Mouse (Mus musculus) heart, postnatal 14 days (tissue): ENCODE measurements around the gene Hist1h4h. TPM values are rescaled to one million over a fixed set of nuclear protein-coding genes. Genes with fewer than 3 reads are reported as not detected.
A peak's percentile ranks its signal among the peaks of the same experiment; 100 is the strongest.
"Not testable (repeated sequence)": the region's sequence is repeated elsewhere in the genome, so short reads cannot be mapped to it uniquely, and the experiment has no call there.

ENCODE experiments used
- DNase-seq, 2 experiments: peaks; one replicate each; pipeline ENCODE4 v3.0.0; 2021 to 2022
- intact Hi-C: fragments of 180-260 bp; cut with DNase I; formaldehyde crosslinking; loops from one replicate; pipeline ENCODE4 v1.15.1; 2025
- total RNA-seq, 2 experiments: library from RNA; stranded (reverse); gene quantifications; 2 replicates each; pipeline ENCODE4 v1.2.3; 2021

Hist1h4h gene
- total RNA-seq, 2 experiments from 2014 or later = 465 to 538 TPM

- peak; percentile 64 to 73 for DNase-seq
- intact Hi-C loops = loop anchor here (5.0 kb wide), 1 partner anchor 52 kb away; the partner anchor contains the start of gene Hist1h4d
These were observed 509 bp upstream of the Hist1h4h start for GRCm38 (mm10) chr13:23530181-23530900.

DNA sequence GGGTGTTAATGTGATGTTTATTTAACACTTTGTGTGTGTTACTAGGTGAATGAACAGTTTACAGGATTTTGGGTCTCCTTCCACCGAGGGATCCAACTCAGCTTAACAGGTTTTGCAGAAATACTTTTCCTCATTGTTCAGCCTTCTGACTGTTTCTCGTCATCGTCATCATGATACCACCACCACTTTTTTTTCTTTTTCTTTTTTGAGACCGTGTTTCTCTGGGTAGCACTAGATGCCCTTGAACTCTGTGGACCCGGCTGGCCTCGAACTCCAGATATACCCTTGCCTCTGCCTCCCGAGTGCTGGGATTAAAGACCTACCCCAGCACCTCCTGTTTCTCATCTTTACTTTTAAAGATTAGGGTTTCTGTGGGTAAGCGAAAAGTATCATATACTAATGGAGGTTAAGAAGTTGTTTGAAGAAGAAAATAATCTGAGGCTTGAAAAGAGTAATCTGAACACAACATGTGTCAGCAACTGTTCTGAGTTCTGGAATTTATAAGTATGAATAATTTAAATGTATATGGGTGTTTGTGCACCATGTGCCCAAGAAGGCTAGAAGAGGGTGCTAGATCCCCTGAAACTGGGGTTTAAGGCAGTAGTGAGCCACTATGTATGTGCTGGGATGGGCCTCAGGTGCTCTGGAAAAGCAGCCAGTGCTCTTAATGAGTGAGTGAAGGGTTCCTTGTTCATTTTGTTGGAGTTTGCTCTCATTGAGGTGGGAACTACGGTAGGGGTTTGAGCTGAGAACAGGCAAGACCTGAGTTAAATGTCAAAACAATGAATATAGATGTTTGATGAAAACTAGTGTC is 1.6 kb downstream of the Hist1h4h start:
- intact Hi-C loops = loop anchor here (5.0 kb wide), 1 partner anchor 50 kb away; the partner anchor contains the start of gene Hist1h4d

GRCm38 (mm10) chr13:23533560-23534367 is 2.9 kb downstream of the Hist1h4h start, which contains the start of gene Hist1h2af:
Gene Hist1h2af, plus strand, starts transcription at chr13:23533906.
- intact Hi-C loops = loop anchor here (5.0 kb wide), 1 partner anchor 49 kb away; the partner anchor contains the start of gene Hist1h4d
- DNase-seq = peak; percentile 39 to 66

More for the DNA sequence above, 1.6 kb downstream of the Hist1h4h start:
- DNase-seq = no peak

GRCm38 (mm10) chr13:23534368-23535131 is 3.7 kb downstream of the Hist1h4h start:
- intact Hi-C loops = loop anchor here (5.0 kb wide), 1 partner anchor 48 kb away; the partner anchor contains the start of gene Hist1h4d
- no peak for DNase-seq

DNA sequence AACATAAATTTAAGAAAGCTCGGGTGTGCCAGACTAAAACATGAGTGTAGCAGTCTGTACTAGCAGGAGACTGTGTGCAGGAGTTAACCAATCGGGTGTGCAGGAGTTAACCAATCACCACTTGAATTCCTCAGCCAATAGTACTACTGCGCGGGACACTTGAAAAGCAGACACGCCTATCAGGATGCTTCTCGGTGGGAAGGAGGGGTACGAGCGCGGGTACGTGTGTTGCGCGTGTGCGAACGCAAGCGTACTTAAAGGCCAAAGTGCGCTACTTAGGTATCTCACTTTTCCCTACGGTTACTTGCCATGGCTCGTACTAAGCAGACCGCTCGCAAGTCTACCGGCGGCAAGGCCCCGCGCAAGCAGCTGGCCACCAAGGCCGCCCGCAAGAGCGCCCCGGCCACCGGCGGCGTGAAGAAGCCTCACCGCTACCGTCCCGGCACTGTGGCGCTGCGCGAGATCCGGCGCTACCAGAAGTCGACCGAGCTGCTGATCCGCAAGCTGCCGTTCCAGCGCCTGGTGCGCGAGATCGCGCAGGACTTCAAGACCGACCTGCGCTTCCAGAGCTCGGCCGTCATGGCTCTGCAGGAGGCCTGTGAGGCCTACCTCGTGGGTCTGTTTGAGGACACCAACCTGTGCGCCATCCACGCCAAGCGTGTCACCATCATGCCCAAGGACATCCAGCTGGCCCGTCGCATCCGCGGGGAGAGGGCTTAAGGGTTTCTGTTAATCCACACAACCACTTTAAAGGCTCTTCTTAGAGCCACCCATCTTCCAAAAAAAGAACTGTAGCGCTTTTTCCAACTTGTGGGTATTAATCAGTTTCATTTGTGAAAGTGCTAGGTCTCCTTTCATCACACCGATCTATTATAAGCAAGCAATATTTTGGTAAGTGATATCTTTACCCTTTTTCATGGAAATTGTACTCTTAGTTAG is 4.6 kb downstream of the Hist1h4h start, which contains the start of gene Hist1h3g:
Gene Hist1h3g (plus strand): TSS at position 286 of the 939 bp plus-strand sequence.
- peak; percentile 81 to 88 for DNase-seq
- intact Hi-C loops = not testable (repeated sequence)

DNA sequence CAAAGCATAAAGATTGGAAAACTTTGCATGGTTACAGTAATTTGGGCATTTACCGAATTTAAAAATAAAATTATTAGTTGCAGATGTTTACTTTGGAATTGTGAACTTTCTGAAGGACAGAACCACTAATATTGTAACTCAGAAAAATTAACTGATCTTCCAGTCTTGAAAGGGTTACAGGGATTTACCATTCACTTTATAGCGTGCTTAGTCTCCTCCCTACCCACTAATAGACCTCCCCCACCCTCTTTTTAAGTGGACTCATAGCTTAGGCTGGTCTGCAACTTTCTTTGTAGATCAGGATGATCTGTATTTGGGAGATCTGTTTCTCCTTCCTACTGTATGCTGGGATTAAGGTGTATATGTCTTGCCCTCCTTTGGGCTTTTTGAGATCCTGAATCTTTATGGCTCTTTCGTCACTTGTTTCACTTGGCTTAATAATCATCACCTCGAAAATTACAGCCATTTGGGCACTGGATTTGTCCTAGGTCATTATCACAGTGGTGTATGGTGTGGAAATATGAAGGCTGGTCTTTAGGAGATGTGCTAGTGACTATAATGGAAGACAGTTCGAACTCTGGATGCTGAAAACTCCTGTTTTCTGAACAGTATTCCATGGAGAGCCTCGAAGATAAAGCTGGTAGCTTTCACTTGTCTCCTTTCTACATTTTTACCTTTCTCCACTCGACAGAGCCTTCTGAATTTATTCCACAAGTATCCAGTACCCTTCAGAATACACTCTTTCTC is 5.4 kb downstream of the Hist1h4h start:
- intact Hi-C loops = no loop called here
- DNase-seq = no peak

- DNase-seq = no peak
- intact Hi-C loops = no loop called here
These were observed 6.3 kb downstream of the Hist1h4h start for GRCm38 (mm10) chr13:23537006-23537710.

- no peak for DNase-seq
- intact Hi-C loops = no loop called here
These were observed 7.4 kb downstream of the Hist1h4h start for GRCm38 (mm10) chr13:23538249-23538648.

DNA sequence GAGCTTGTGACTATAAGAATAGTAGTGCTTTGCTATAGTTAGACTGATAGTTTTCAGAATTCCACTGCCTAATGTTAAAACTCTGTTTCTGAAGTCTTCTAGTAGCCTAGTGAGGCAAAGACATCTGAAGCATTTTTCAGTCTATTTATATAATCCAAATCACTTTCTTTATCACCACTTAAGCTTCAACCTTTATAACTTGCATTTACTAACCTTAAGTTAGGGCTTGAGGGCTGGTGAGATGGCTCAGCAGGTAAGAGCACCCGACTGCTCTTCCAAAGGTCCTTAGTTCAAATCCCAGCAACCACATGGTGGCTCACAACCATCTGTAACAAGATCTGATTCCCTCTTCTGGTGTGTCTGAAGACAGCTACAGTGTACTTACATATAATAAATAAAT is 9.0 kb downstream of the Hist1h4h start:
- not testable (repeated sequence) for DNase-seq
- intact Hi-C loops = loop anchor here (5.0 kb wide), 1 partner anchor 157 kb away; the partner anchor contains the start of genes Hist1h1t and Hist1h4c

DNA sequence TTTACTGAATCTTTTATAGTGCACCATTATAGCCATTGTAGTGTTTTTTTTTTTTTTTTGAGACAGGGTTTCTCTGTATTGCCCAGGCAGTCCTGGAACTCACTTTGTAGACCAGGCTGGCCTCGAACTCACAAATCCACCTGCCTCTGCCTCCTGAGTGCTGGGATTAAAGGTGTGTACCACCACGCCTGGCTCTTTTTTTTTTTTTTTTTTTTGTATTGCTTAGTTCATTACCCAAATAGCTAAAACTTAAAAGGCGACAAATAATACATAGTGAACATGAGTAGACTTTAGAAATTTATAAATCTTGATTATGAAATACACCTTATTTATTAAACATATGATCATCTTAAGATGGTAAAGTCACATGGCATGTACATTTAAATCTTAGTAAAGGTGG is 10.6 kb downstream of the Hist1h4h start:
- intact Hi-C loops = loop anchor here (5.0 kb wide), 1 partner anchor 156 kb away; the partner anchor contains the start of genes Hist1h1t and Hist1h4c
- DNase-seq = no peak

GRCm38 (mm10) chr13:23542225-23542980 is 11.6 kb downstream of the Hist1h4h start:
- intact Hi-C loops = loop anchor here (5.0 kb wide), 1 partner anchor 155 kb away; the partner anchor contains the start of genes Hist1h1t and Hist1h4c
- DNase-seq = not testable (repeated sequence)

- peak; percentile 40 to 58 for DNase-seq
- intact Hi-C loops = loop anchor here (5.0 kb wide), 1 partner anchor 154 kb away; the partner anchor contains the start of genes Hist1h1t and Hist1h4c
These were observed 12.3 kb downstream of the Hist1h4h start, which contains the start of gene Hist1h2bh for GRCm38 (mm10) chr13:23542999-23543607. Gene Hist1h2bh, minus strand, starts transcription at chr13:23543392.

- intact Hi-C loops = loop anchor here (5.0 kb wide), 1 partner anchor 153 kb away; the partner anchor contains the start of genes Hist1h1t and Hist1h4c
- peak; percentile 68 for DNase-seq
These were observed 13.3 kb downstream of the Hist1h4h start, which contains the start of gene Hist1h3f for GRCm38 (mm10) chr13:23543965-23544786. Gene Hist1h3f, plus strand, starts transcription at chr13:23544052.

GRCm38 (mm10) chr13:23544787-23545120 is 13.9 kb downstream of the Hist1h4h start:
- intact Hi-C loops = loop anchor here (5.0 kb wide), 1 partner anchor 153 kb away; the partner anchor contains the start of genes Hist1h1t and Hist1h4c
- not testable (repeated sequence) for DNase-seq
